Mouse (Mus musculus): ENCODE data around the gene Dlx6.

Gene Dlx6

GRCm38 (mm10) chr6:6863160-6863870 lies at the start of gene Dlx6:
Gene Dlx6, plus strand, starts transcription at chr6:6863334.
- ATAC-seq (ENCODE audit: insufficient number of reproducible peaks, low FRiP score, low TSS enrichment), result peak; percentile 36; the same call in 1 of the 2 replicates

- no peak for ATAC-seq (ENCODE audit: insufficient number of reproducible peaks, low FRiP score, low TSS enrichment)
Observed at GRCm38 (mm10) chr6:6816821-6817220, 46.3 kb upstream of the Dlx6 start.

GRCm38 (mm10) chr6:6818036-6818788 lies 44.9 kb upstream of the Dlx6 start:
- ATAC-seq (ENCODE audit: insufficient number of reproducible peaks, low FRiP score, low TSS enrichment), result no peak; the same call in 1 of the 2 replicates

GRCm38 (mm10) chr6:6819134-6819533 lies 44.0 kb upstream of the Dlx6 start:
- ATAC-seq (ENCODE audit: insufficient number of reproducible peaks, low FRiP score, low TSS enrichment), result no peak

GRCm38 (mm10) chr6:6825313-6825712 lies 37.8 kb upstream of the Dlx6 start:
- no peak for ATAC-seq (ENCODE audit: insufficient number of reproducible peaks, low FRiP score, low TSS enrichment)

GRCm38 (mm10) chr6:6826861-6827260 lies 36.3 kb upstream of the Dlx6 start:
- ATAC-seq (ENCODE audit: insufficient number of reproducible peaks, low FRiP score, low TSS enrichment), result no peak

- ATAC-seq (ENCODE audit: insufficient number of reproducible peaks, low FRiP score, low TSS enrichment), result no peak
Observed at GRCm38 (mm10) chr6:6830446-6830845, 32.7 kb upstream of the Dlx6 start.

GRCm38 (mm10) chr6:6833301-6833700 lies 29.8 kb upstream of the Dlx6 start:
- ATAC-seq (ENCODE audit: insufficient number of reproducible peaks, low FRiP score, low TSS enrichment), result no peak

- no peak for ATAC-seq (ENCODE audit: insufficient number of reproducible peaks, low FRiP score, low TSS enrichment)
Observed at GRCm38 (mm10) chr6:6848541-6848940, 14.6 kb upstream of the Dlx6 start.

- ATAC-seq (ENCODE audit: insufficient number of reproducible peaks, low FRiP score, low TSS enrichment), result no peak
Observed at GRCm38 (mm10) chr6:6849744-6850143, 13.4 kb upstream of the Dlx6 start.

GRCm38 (mm10) chr6:6850324-6851060 lies 12.6 kb upstream of the Dlx6 start:
- ATAC-seq (ENCODE audit: insufficient number of reproducible peaks, low FRiP score, low TSS enrichment), result no peak

- no peak for ATAC-seq (ENCODE audit: insufficient number of reproducible peaks, low FRiP score, low TSS enrichment)
Observed at GRCm38 (mm10) chr6:6851166-6851565, 12.0 kb upstream of the Dlx6 start.

- no peak for ATAC-seq (ENCODE audit: insufficient number of reproducible peaks, low FRiP score, low TSS enrichment)
Observed at GRCm38 (mm10) chr6:6852944-6853343, 10.2 kb upstream of the Dlx6 start.

- ATAC-seq (ENCODE audit: insufficient number of reproducible peaks, low FRiP score, low TSS enrichment), result no peak
Observed at GRCm38 (mm10) chr6:6854176-6854575, 9.0 kb upstream of the Dlx6 start.

- ATAC-seq (ENCODE audit: insufficient number of reproducible peaks, low FRiP score, low TSS enrichment), result no peak
Observed at GRCm38 (mm10) chr6:6854902-6855745, 8.0 kb upstream of the Dlx6 start.

- no peak for ATAC-seq (ENCODE audit: insufficient number of reproducible peaks, low FRiP score, low TSS enrichment)
Observed at GRCm38 (mm10) chr6:6855746-6856185, 7.4 kb upstream of the Dlx6 start.

- no peak for ATAC-seq (ENCODE audit: insufficient number of reproducible peaks, low FRiP score, low TSS enrichment)
Observed at GRCm38 (mm10) chr6:6856316-6856715, 6.8 kb upstream of the Dlx6 start.

- ATAC-seq (ENCODE audit: insufficient number of reproducible peaks, low FRiP score, low TSS enrichment), result no peak
Observed at GRCm38 (mm10) chr6:6856881-6857280, 6.3 kb upstream of the Dlx6 start.

- ATAC-seq (ENCODE audit: insufficient number of reproducible peaks, low FRiP score, low TSS enrichment), result no peak
Observed at GRCm38 (mm10) chr6:6857766-6858165, 5.4 kb upstream of the Dlx6 start.

- ATAC-seq (ENCODE audit: insufficient number of reproducible peaks, low FRiP score, low TSS enrichment), result no peak
Observed at GRCm38 (mm10) chr6:6858571-6858970, 4.6 kb upstream of the Dlx6 start.
